Mouse (Mus musculus): ENCODE results near the gene Gm20817. TPM values are rescaled to one million over a fixed set of nuclear protein-coding genes. Genes with fewer than 3 reads are reported as not detected.
"Not testable (repeated sequence)": the region's sequence is repeated elsewhere in the genome, so short reads cannot be mapped to it uniquely, and the experiment has no call there.

Gm20817 gene
- polyA plus RNA-seq (2016; fragmentation: Nextera tagmentation; extraction: Ambion mirVana) = not detected in 2 replicates

DNA sequence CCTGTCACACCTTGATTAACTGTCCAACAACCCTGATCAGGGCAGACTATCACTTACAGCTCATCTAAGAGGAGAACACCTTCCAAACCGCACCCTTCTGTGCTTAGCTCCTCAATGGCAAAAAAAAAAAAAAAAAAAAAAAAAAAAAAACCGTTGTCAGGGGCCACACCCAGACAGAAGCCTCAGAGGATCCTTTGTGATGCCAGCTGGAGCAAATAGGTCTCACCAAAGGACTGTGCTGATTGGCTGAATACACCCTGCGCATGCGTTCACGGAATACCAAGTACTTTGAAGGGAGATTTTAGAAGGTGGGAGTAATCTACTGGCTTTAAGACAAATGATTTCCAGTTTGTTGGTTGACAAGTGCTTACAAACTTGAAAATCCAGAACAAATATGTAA is at the start of gene Gm20817:
Gm20817 (minus strand) TSS at position 101 of the 400 bp plus-strand sequence.
- not testable (repeated sequence) for DNase-seq (ENCODE audit: low spot score); H3K9me3 ChIP-seq; H3K4me3 ChIP-seq; H3K4me1 ChIP-seq (replicated peaks); H3K27ac ChIP-seq; H3K36me3 ChIP-seq; H3K27me3 ChIP-seq (ENCODE audit: insufficient read depth, poor library complexity, severe bottlenecking)
- WGBS = no CpG with 5 or more reads among the region's 5 CpGs

All from hindbrain, embryonic 10.5 days (tissue).